Mouse (Mus musculus) kidney, postnatal 0 days (tissue): ENCODE data around the gene Ttll6. TPM values are rescaled to one million over a fixed set of nuclear protein-coding genes. Genes with fewer than 3 reads are reported as not detected.
"Not testable (repeated sequence)": the region's sequence is repeated elsewhere in the genome, so short reads cannot be mapped to it uniquely, and the experiment has no call there.

Experiments used
- ATAC-seq: fragments of 200-750 bp; cut with Nextera tagmentation; replicated peaks from 2 replicates; pipeline ENCODE4 v1.8.0; 2017; ENCODE audit warnings: low read depth, moderate number of reproducible peaks, moderate TSS enrichment, moderate library complexity; ENCODE audit not compliant: low FRiP score
- DNase-seq: peaks from one replicate; pipeline ENCODE4 v3.0.0-alpha.2; 2016; ENCODE audit warnings: low spot score
- H3K27ac ChIP-seq: fragments of 300-500 bp; sonication (generic); 2 replicates; pipeline ENCODE4 v1.5.1; 2014; ENCODE audit warnings: mild to moderate bottlenecking
- H3K27me3 ChIP-seq: fragments of 300-500 bp; sonication (generic); 2 replicates; pipeline ENCODE4 v1.6.1; 2014; ENCODE audit warnings: low read length, mixed read lengths; ENCODE audit not compliant: insufficient read depth
- H3K36me3 ChIP-seq: fragments of 300-500 bp; sonication (generic); 2 replicates; pipeline ENCODE4 v1.6.1; 2014; ENCODE audit warnings: low read length, mixed read lengths; ENCODE audit not compliant: insufficient read depth
- H3K4me1 ChIP-seq: fragments of 300-500 bp; sonication (generic); replicated peaks from 2 replicates; pipeline ENCODE4 v1.6.1; 2014; ENCODE audit warnings: antibody characterized with exemption, low read length, mixed read lengths; ENCODE audit not compliant: insufficient read depth
- H3K4me2 ChIP-seq: fragments of 300-500 bp; sonication (generic); 2 replicates; pipeline ENCODE4 v1.6.1; 2014; ENCODE audit warnings: mild to moderate bottlenecking, low read length, moderate library complexity, mixed read lengths
- H3K4me3 ChIP-seq: fragments of 300-500 bp; sonication (generic); replicated peaks from 2 replicates; pipeline ENCODE4 v1.5.1; 2014; ENCODE audit warnings: low read depth, low read length
- H3K9ac ChIP-seq: fragments of 300-500 bp; sonication (generic); 2 replicates; pipeline ENCODE4 v1.6.1; 2014; ENCODE audit warnings: low read depth, low read length
- H3K9me3 ChIP-seq: fragments of 300-500 bp; sonication (generic); replicated peaks from 2 replicates; pipeline ENCODE4 v1.6.1; 2016; ENCODE audit warnings: low read length, inconsistent platforms, mixed read lengths
- CTCF ChIP-seq: IDR thresholded peaks from 2 replicates; pipeline ENCODE4 v1.5.1; 2016; ENCODE audit warnings: antibody characterized with exemption, low read depth, mild to moderate bottlenecking, moderate library complexity
- WGBS: fragments of 180-500 bp; shearing (Covaris S2); extraction: QIAGEN DNeasy Blood & Tissue Kit; methylation state at CpG from one replicate; pipeline ENCODE4 v1.1.7; 2014; 5-methylcytosine and 5-hydroxymethylcytosine counted together
- polyA plus RNA-seq: library from polyadenylated mRNA; unstranded; fragments of >200 nt; fragmentation: Nextera tagmentation; extraction: Ambion mirVana; gene quantifications from 2 replicates; pipeline ENCODE4 v1.2.1, GENCODE M21; 2015

The Ttll6 gene
- polyA plus RNA-seq, 1 experiment from 2014 or later = 0.04 TPM

GRCm38 (mm10) chr11:96110950-96111349, 22.6 kb upstream of the Ttll6 start:
- 71% methylated on average over 2 of the region's 2 CpGs for WGBS
- H3K27me3 ChIP-seq, H3K4me2 ChIP-seq, H3K4me1 ChIP-seq, ATAC-seq, H3K4me3 ChIP-seq, H3K9me3 ChIP-seq, H3K9ac ChIP-seq, H3K36me3 ChIP-seq, H3K27ac ChIP-seq, DNase-seq: not testable (repeated sequence)
- TF ChIP-seq CTCF = peak; percentile 42

DNA sequence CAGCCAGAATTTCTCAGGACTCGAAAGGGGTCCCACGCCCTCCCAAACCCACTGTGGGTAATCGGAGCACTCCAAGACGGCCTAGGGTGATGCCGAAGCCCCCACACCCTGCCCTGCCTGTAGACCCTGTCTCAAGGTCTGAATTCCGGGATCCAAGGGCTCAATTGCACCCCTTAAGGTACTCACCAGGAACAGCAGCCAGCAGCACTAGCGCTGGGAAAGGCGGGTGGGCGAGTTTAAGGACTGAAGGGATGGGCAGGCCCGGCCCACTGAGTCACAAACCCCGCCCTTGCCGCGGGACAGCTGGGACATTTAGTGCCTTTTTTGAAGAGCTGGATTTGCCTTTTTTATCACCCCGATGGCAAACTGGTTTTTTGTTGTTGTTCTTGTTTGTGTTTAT, 21.8 kb upstream of the Ttll6 start, which contains the start of gene Calcoco2:
TSS of gene Calcoco2 (minus strand) at position 214 of the 400 bp plus-strand sequence.
- Histone ChIP-seq H3K4me1 (no peaks in the 10 kb centered on the region), H3K36me3 (no peaks in the 10 kb centered on the region), H3K4me2 (no peak within 1 kb of the TSS), H3K4me3 (no peak within 1 kb of the TSS), H3K27ac (no peak within 1 kb of the TSS), H3K9me3 (no peaks in the 10 kb centered on the region), H3K9ac (no peak within 1 kb of the TSS), H3K27me3 (no peaks in the 10 kb centered on the region)
- ATAC-seq (no peak), DNase-seq (no peak)
- TF ChIP-seq CTCF = no peak
- WGBS = 41% methylated on average over 14 of the region's 14 CpGs

GRCm38 (mm10) chr11:96114077-96114476, 19.5 kb upstream of the Ttll6 start:
- Histone ChIP-seq H3K9ac (no peak overlapping the region), H3K27ac (no peak overlapping the region)
- WGBS = 53% methylated on average over 2 of the region's 2 CpGs

DNA sequence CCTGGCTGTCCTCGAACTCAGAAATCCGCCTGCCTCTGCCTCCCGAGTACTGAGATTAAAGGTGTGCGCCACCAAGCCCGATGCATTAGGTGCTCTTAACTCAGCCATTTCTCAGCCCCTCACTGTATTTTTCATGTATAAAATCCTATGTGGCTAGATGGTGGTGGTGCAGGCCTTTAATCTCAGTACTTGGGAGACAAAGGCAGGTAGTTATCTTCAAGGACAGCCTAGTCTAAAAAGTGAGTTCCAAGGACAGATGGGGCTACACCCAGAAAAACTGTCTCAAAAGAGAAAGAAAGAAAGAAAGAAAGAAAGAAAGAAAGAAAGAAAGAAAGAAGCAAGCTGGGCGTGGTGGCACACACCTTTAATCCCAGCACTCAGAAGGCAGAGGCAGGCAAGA, 18.2 kb upstream of the Ttll6 start:
- H3K36me3 ChIP-seq = no peaks in the 10 kb centered on the region
- no peak overlapping the region for H3K9ac ChIP-seq
- no peak for DNase-seq
- no peaks in the 10 kb centered on the region for H3K9me3 ChIP-seq
- no peak for ATAC-seq
- WGBS = 91% methylated on average over 6 of the region's 6 CpGs
- H3K27ac ChIP-seq = no peak overlapping the region
- no peaks in the 10 kb centered on the region for H3K27me3 ChIP-seq
- no peaks in the 10 kb centered on the region for H3K4me1 ChIP-seq
- no peak overlapping the region for H3K4me3 ChIP-seq
- no peak for TF ChIP-seq CTCF
- H3K4me2 ChIP-seq = no peak overlapping the region

More at GRCm38 (mm10) chr11:96114077-96114476, 19.5 kb upstream of the Ttll6 start:
- no peaks in the 10 kb centered on the region for H3K9me3 ChIP-seq
- no peak overlapping the region for H3K4me3 ChIP-seq
- no peak overlapping the region for H3K4me2 ChIP-seq
- H3K27me3 ChIP-seq = no peaks in the 10 kb centered on the region
- no peaks in the 10 kb centered on the region for H3K4me1 ChIP-seq
- ATAC-seq (no peak), DNase-seq (peak; percentile 42)
- no peak for TF ChIP-seq CTCF
- no peaks in the 10 kb centered on the region for H3K36me3 ChIP-seq

GRCm38 (mm10) chr11:96116116-96116515, 17.5 kb upstream of the Ttll6 start:
- ATAC-seq = no peak
- no peak for DNase-seq
- no peaks in the 10 kb centered on the region for H3K4me1 ChIP-seq
- WGBS = 84% methylated on average over 3 of the region's 3 CpGs
- H3K4me3 ChIP-seq = no peak overlapping the region
- no peak overlapping the region for H3K27ac ChIP-seq
- no peaks in the 10 kb centered on the region for H3K36me3 ChIP-seq
- H3K27me3 ChIP-seq = no peaks in the 10 kb centered on the region
- no peak for TF ChIP-seq CTCF
- no peak overlapping the region for H3K9ac ChIP-seq
- no peaks in the 10 kb centered on the region for H3K9me3 ChIP-seq
- H3K4me2 ChIP-seq = no peak overlapping the region

DNA sequence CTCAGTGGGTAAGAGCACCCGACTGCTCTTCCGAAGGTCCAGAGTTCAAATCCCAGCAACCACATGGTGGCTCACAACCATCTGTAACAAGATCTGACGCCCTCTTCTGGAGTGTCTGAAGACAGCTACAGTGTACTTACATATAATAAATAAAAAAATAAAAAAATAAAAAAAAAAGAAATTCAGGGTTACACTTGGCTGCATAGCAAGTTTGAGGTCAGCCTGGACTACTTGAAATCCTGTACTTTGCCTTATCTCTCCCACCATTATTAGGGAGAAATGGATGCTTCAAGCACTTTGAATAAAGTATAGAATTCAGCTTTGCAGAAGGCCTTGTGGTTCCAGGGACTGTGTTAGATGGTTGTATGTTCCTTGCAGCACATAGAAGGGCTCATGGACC, 16.7 kb upstream of the Ttll6 start:
- H3K4me2 ChIP-seq, H3K9ac ChIP-seq, H3K27ac ChIP-seq, ATAC-seq, H3K36me3 ChIP-seq, H3K9me3 ChIP-seq, H3K4me1 ChIP-seq, DNase-seq, H3K4me3 ChIP-seq, H3K27me3 ChIP-seq: not testable (repeated sequence)
- 92% methylated on average over 3 of the region's 3 CpGs for WGBS

DNA sequence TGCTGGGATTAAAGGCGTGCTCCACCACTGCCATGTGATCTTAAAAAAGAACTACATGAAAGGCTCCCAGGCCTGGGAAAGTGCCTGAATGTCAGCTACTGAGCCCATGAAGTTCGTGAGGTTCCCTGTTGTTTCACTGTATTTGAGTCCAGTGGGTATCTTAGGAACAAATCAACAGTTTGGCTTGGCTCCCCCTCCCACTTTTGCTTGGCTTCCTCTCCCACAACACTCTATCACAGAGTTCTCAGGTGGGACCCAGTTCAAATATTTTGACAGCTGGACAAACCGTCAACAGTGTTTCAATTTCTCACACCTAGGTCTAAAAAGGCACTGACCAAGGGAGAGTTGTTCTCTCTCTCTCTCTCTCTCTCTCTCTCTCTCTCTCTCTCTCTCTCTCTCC, 14.2 kb upstream of the Ttll6 start:
- no peak for TF ChIP-seq CTCF
- 0 out of 2 replicates have a peak, but pooled peaks cover 3% of the 10 kb centered on the region for H3K4me1 ChIP-seq
- H3K9me3 ChIP-seq = no peaks in the 10 kb centered on the region
- DNase-seq (no peak), ATAC-seq (no peak)
- H3K4me2 ChIP-seq = no peak overlapping the region
- H3K4me3 ChIP-seq = no peak overlapping the region
- H3K36me3 ChIP-seq = no peaks in the 10 kb centered on the region
- no peak overlapping the region for H3K9ac ChIP-seq
- peaks cover 11% of the 10 kb centered on the region; the same call in 1 of the 2 replicates for H3K27me3 ChIP-seq
- no peak overlapping the region for H3K27ac ChIP-seq
- 62% methylated on average over 3 of the region's 3 CpGs for WGBS

- H3K9ac ChIP-seq, H3K36me3 ChIP-seq, H3K4me1 ChIP-seq, H3K9me3 ChIP-seq, DNase-seq, H3K4me3 ChIP-seq, ATAC-seq, H3K4me2 ChIP-seq, H3K27ac ChIP-seq: not testable (repeated sequence)
- H3K27me3 ChIP-seq = peaks cover 17% of the 10 kb centered on the region; the same call in 1 of the 2 replicates
- 59% methylated on average over 4 of the region's 4 CpGs for WGBS
Measured at GRCm38 (mm10) chr11:96122806-96123205, 10.8 kb upstream of the Ttll6 start.
